Mouse (Mus musculus) inflammation-experienced regulatory T-cells, adult 6 months (primary cell): ENCODE data around the gene Bcl2l11. TPM values are rescaled to one million over a fixed set of nuclear protein-coding genes. Genes with fewer than 3 reads are reported as not detected.
"Not testable (repeated sequence)": the region's sequence is repeated elsewhere in the genome, so short reads cannot be mapped to it uniquely, and the experiment has no call there.

Source experiments
- ATAC-seq: one replicate; pipeline ENCODE4 v1.8.0; 2017
- polyA plus RNA-seq, 3 experiments: library from polyadenylated mRNA; unstranded; fragments of 100-300 nt; shearing (Covaris generic); gene quantifications; one replicate each; pipeline ENCODE4 v1.2.1; 2017

Bcl2l11 gene
- polyA plus RNA-seq, 3 experiments from 2014 or later = 8.8 to 16.6 (median 14.3) TPM

- ATAC-seq = no peak
Observed at GRCm38 (mm10) chr2:128175625-128176024, 49.8 kb downstream of the Bcl2l11 start.

- no peak for ATAC-seq
Observed at GRCm38 (mm10) chr2:128176391-128177044, 50.7 kb downstream of the Bcl2l11 start.

- ATAC-seq = no peak
Observed at GRCm38 (mm10) chr2:128177241-128177661, 51.4 kb downstream of the Bcl2l11 start.

GRCm38 (mm10) chr2:128179126-128179807 is 53.4 kb downstream of the Bcl2l11 start:
- no peak for ATAC-seq

- ATAC-seq = no peak
Observed at GRCm38 (mm10) chr2:128179808-128180379, 54.1 kb downstream of the Bcl2l11 start.

- not testable (repeated sequence) for ATAC-seq
Observed at GRCm38 (mm10) chr2:128182181-128182580, 56.3 kb downstream of the Bcl2l11 start.

GRCm38 (mm10) chr2:128182751-128183150 is 56.9 kb downstream of the Bcl2l11 start:
- no peak for ATAC-seq

GRCm38 (mm10) chr2:128183762-128184161 is 57.9 kb downstream of the Bcl2l11 start:
- ATAC-seq = no peak

GRCm38 (mm10) chr2:128185942-128186341 is 60.1 kb downstream of the Bcl2l11 start:
- no peak for ATAC-seq

- no peak for ATAC-seq
Observed at GRCm38 (mm10) chr2:128187277-128187676, 61.4 kb downstream of the Bcl2l11 start.

- no peak for ATAC-seq
Observed at GRCm38 (mm10) chr2:128188461-128188860, 62.6 kb downstream of the Bcl2l11 start.

- ATAC-seq = peak; percentile 50
Observed at GRCm38 (mm10) chr2:128189691-128190090, 63.9 kb downstream of the Bcl2l11 start.

GRCm38 (mm10) chr2:128190196-128190595 is 64.4 kb downstream of the Bcl2l11 start:
- peak; percentile 78 for ATAC-seq

- ATAC-seq = no peak
Observed at GRCm38 (mm10) chr2:128193411-128193810, 67.6 kb downstream of the Bcl2l11 start.

- ATAC-seq = no peak
Observed at GRCm38 (mm10) chr2:128197379-128197778, 71.5 kb downstream of the Bcl2l11 start.

GRCm38 (mm10) chr2:128203147-128203546 is 77.3 kb downstream of the Bcl2l11 start:
- ATAC-seq = no peak

- ATAC-seq = no peak
Observed at GRCm38 (mm10) chr2:128203749-128204405, 78.0 kb downstream of the Bcl2l11 start.

GRCm38 (mm10) chr2:128208541-128208940 is 82.7 kb downstream of the Bcl2l11 start:
- ATAC-seq = no peak

GRCm38 (mm10) chr2:128209841-128210329 is 84.0 kb downstream of the Bcl2l11 start:
- ATAC-seq = no peak

- ATAC-seq = no peak
Observed at GRCm38 (mm10) chr2:128210376-128210775, 84.5 kb downstream of the Bcl2l11 start.

GRCm38 (mm10) chr2:128211022-128211880 is 85.4 kb downstream of the Bcl2l11 start:
- ATAC-seq = no peak

- no peak for ATAC-seq
Observed at GRCm38 (mm10) chr2:128211881-128212209, 86.0 kb downstream of the Bcl2l11 start.
